Mouse (Mus musculus): Measurements from ENCODE around the gene Trim8.
A peak's percentile ranks its signal among the peaks of the same experiment; 100 is the strongest.

Trim8 gene

DNA sequence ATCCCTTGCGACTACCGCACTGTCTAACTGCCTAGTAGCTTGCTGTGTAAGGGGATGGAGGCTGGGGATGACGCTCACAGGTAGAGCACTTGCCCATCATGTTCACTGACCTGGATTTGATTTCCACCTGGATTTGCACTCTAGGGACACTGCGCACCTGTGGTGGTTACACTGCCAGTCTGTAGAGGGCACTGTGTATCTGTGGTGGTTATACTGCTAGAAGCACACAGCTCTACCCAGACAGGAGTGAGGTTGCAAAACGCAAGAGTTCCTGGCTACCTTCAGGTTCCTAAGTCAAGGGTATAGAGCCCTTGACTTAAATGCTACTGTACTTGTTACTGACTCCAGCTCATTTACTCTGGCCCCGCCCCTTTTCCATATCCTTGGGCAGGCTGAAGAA lies 36.7 kb downstream of the Trim8 start:
- DNase-seq (ENCODE audit: extremely low read depth, insufficient read length, low spot score), result no peak

DNA sequence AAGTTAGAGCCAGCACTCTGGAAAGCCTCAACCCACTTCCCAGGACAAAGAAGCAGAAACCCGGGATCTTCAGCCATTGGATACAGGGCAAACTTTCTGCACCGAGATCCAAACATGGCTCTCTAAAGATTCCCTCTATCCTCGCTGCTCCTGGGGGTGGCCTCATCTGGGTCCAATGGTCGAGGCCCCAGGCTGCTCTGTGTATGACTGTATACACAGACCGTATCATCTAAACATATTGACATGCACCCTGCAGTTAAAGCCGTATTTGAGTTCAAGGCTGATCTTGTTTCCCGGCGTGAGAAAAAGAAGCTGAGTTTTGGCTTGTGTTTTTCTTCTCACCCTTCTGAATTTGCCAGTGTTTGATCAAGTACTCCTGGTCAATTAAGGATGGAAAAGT lies 41.2 kb downstream of the Trim8 start:
- no peak for DNase-seq (ENCODE audit: extremely low read depth, insufficient read length, low spot score)

DNA sequence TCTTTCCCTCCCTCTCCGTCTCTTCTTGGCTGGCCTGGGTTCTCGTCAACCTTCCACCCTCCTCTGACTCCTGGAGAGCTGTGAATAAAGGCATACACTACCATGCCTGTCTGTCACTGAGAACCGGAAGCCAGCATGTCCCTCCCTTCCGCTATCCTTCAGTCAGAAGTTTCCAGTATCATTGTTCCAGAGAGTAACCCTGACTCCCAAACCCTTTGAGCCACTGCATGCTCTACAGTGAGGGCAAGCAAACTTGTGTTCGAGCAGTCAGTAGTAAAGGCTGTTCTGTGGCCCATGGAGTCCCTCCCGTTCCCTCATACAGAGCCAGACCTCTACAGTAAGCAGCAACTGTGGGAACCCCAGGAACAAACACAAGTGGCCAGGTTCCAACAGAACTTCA lies 46.1 kb downstream of the Trim8 start:
- no peak for DNase-seq (ENCODE audit: extremely low read depth, insufficient read length, low spot score)

DNA sequence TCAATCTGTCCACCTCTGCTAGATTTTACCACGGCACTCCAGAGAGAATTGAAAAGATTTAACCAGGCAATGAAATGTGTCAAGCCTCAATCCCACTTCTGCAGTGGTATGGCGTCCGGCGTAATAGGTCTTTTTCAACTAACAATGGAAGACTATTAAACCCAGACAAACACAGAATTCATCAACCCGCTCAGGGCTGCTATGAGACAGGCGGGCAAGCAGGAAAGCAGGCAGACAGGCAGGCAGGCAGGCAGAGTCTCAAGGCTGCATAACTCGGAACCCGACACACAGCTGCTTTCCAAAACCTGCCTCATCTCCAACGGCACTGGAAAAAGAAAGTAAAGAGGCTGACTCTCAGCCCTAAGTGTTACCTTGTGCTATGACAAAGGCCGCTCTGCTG lies 46.6 kb downstream of the Trim8 start:
- no peak for DNase-seq (ENCODE audit: extremely low read depth, insufficient read length, low spot score)

DNA sequence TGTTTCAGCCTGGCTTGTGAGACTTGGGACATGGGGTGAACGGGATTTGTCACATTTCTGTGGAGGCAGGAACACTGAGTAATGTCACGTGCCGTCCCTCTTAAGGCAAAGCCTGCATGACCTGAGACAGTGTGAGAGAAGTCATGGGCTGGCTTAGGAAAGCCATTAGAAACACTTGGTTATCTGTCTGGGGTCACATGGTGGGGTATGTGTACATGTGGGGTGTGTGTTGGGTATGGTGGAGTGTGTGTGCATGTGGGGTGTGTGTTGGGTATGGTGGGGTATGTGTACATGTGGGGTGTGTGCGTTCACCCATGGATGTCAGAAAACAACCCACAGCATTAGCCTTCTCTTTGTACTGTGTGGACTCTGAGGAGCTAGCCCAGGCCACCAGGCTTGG lies 48.9 kb downstream of the Trim8 start:
- no peak for DNase-seq (ENCODE audit: extremely low read depth, insufficient read length, low spot score)

DNA sequence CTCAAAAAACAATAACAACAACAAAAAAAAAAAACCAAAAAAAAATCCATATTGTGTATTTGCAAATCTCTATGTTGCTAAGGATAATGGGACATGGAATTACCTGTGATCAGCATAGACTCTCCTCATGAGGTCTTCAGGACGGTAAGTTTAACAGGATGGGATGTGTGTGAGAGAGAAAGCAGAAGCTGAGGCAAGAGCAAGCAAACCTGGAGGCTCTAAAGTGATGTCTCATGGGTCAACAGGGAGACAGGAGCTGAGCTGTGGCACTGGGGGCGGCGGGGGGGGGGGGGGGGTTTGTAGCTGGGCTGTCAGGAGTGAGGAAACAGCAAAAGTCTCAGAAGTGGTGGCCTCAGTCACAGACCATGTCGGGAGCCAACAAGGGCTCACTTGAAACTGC lies 51.0 kb downstream of the Trim8 start:
- no peak for DNase-seq (ENCODE audit: extremely low read depth, insufficient read length, low spot score)

DNA sequence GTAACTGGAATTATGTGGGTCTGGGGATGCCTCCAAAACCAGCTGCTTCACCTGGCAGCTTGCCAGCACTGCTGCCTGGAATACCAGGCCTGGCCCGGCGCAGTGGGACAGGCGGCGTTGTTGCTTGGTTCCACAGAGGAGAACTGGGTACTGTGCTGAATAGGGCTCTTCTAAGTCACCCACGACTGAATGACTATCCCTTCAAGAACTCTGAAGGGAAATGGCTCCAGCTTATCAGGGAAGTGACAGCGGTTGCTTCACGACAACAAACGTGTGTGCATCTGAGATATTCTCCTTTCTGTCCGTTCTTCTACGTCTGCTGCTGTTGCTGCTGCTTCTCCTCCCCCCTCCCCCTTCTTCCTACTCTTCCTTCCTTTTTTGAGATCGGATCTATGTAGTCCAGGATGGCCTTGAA lies 52.0 kb downstream of the Trim8 start:
- no peak for DNase-seq (ENCODE audit: extremely low read depth, insufficient read length, low spot score)

DNA sequence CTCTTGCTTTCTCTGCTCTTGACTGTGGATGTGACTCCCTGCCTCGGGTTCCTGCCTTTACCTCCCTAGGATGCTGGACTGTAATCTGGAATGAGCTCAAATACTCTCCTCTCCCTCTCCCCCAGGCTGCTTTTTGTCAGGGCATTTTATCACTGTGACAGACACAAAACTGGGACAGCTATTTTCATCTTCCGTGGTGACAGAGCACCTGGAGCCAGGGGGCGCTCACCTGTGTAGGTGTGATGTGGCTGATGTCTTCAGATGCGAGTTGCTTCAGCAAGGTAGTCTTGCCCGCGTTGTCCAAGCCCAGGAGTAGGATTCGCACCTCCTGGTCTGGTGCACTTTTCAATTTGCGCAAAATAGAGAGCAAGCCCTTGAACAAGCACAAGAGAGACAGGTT lies 56.5 kb downstream of the Trim8 start:
- DNase-seq (ENCODE audit: extremely low read depth, insufficient read length, low spot score), result no peak

DNA sequence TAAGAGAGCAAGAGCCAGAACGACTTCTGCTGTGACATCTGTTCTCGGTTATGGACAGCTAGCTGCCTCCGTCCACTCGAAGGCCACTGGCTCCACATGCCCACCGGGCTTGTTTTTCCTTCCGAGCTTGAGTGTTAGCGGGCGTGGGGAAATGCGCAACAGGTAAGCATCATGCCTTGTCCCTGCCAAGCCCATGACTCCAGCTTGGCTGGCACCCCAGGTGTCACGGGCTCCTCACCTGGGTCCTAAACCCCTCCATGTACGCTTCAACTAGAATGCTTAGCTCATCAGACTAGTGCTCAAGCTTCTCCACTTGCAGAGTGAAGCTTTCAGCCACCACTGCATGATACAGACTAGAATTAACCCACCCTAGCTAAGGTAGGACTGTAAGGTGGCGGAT lies 57.1 kb downstream of the Trim8 start:
- DNase-seq (ENCODE audit: extremely low read depth, insufficient read length, low spot score), result no peak

DNA sequence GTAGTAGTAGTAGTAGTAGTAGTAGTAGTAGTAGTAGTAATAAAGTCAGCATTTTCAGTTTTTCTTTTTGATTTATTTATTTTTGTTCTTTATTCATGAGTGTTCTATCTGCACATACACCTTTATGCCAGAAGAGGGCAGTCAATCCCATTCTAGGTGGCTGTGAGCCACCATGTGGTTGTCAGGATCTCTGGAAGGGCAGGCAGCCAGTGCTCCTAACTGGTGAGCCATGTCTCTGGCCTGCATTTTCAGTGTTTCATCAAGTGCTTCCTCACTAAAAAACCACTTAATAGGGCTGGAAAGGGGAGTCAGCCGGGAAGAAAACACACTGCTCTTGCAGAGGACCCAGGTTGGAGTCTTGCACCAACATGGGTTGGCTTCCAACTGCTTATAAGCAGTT lies 60.6 kb downstream of the Trim8 start:
- peak; percentile 57 for DNase-seq (ENCODE audit: extremely low read depth, insufficient read length, low spot score)

DNA sequence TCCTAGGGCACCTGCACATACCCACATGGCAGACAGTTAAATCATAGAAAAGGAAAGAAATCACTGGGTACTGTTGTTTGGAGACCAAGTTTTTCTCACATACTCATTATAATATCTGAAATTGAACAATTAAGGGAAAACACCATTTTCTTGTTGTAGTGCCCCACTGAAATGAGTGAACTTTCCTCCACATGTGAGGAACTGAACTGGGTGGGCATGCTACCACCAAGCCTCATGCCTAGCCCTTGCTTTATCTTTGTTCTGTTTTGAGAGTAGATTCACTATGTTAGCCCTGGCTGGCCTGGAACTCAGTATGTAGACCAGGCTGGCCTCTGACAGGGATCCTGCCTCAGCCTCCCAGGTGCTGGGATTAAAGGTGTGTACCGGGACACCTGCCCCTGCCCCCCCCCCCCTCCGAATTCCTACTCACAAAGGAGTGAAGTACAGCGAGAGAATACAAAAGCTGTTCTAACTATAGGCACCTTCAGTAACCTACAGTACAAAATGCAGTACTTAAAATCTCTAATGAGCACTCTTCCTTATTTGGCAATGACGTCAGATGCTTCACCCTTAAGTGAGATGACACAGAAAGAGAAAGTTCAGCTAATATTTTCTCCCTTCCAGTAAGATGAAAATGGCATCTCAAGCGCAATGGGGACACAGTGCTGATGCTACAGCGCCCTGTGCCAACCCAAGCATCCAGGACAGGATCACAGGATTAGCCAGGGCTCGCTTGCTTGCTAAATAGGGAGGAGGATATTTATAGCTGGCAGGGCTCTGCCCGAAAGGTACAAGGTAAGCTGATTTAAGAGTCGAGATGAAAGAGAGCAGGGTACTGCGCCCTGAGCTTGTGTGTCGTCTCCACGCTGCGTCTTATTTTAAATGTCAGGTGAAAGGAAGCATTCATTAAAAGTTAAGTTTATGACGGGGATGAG lies 61.3 kb downstream of the Trim8 start:
- no peak for DNase-seq (ENCODE audit: extremely low read depth, insufficient read length, low spot score)

DNA sequence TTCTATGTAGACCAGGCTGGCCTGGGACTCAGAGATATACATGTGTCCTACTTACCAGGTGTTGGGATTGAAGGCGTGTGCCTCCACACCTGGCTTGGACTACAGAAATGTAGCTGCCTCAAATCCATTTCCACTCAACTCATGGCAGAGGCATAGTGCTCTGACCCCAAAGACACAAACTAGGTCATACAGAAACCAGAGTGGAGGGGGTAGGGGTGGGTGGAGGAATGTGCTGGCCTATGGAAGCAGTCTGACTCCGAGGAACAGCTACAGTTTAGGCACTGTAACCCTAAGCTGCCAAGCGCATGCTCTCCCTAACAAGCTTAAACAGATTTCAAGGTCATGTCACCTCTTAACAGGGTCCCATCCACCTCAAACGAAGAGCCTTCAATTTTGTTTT lies 62.1 kb downstream of the Trim8 start:
- no peak for DNase-seq (ENCODE audit: extremely low read depth, insufficient read length, low spot score)

DNA sequence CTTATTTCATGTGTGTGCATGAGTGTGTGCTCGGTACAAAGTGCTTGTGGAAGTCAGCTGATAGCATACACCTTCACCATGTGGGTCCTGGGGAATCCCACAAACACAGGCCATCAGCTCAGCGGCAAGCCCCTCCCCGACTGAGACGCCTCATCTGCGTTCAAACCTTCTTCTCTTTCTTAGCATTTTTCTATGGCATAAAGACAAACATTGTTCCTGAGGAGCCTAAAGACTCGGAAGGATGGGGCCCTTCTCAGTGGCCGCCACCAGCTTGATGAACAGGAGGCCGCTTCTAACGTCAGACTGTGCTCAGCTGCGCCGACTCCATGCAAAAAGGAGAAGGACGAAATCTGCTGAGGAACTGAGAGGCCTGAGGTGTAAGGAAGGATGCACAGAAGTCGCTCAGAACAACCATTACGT lies 62.6 kb downstream of the Trim8 start:
- no peak for DNase-seq (ENCODE audit: extremely low read depth, insufficient read length, low spot score)

Measured in 3134 (cell line).